Mouse (Mus musculus): ENCODE measurements around the gene Spag9. TPM values are rescaled to one million over a fixed set of nuclear protein-coding genes. Genes with fewer than 3 reads are reported as not detected.

Spag9 gene
- polyA plus RNA-seq, 1 experiment from 2014 or later: 36.2 TPM

GRCm38 (mm10) chr11:94160443-94161266 is 164.8 kb downstream of the Spag9 start:
- peak; percentile 86 for ATAC-seq (replicated peaks; ENCODE audit: extremely low read depth, insufficient read depth, low FRiP score)
- peak overlapping the region; percentile 23 for H3K4me3 ChIP-seq (ENCODE audit: low read length)
- H3K4me2 ChIP-seq (ENCODE audit: low read depth, low read length): peak overlapping the region; percentile 55
- H3K36me3 ChIP-seq (ENCODE audit: control insufficient read depth, insufficient read depth): no peaks in the 10 kb centered on the region
- peak overlapping the region; percentile 81 for H3K27ac ChIP-seq (ENCODE audit: low read length)
- peaks cover 30% of the 10 kb centered on the region for H3K4me1 ChIP-seq (ENCODE audit: control insufficient read depth, insufficient read depth, low read length)
- WGBS: 13% methylated on average over 23 of the region's 23 CpGs
- no peaks in the 10 kb centered on the region for H3K9me3 ChIP-seq (replicated peaks; ENCODE audit: control insufficient read depth, low read length)
- peak overlapping the region; percentile 45 for H3K9ac ChIP-seq (ENCODE audit: low read length)
- H3K27me3 ChIP-seq (ENCODE audit: control insufficient read depth, insufficient read depth, low read length): no peaks in the 10 kb centered on the region

- Histone ChIP-seq H3K9me3 (replicated peaks; ENCODE audit: control insufficient read depth, low read length) (no peaks in the 10 kb centered on the region), H3K4me1 (ENCODE audit: control insufficient read depth, insufficient read depth, low read length) (peaks cover 30% of the 10 kb centered on the region), H3K27ac (ENCODE audit: low read length) (peak overlapping the region; percentile 81), H3K4me2 (ENCODE audit: low read depth, low read length) (peak overlapping the region; percentile 55), H3K9ac (ENCODE audit: low read length) (peak overlapping the region; percentile 45), H3K36me3 (ENCODE audit: control insufficient read depth, insufficient read depth) (no peaks in the 10 kb centered on the region), H3K4me3 (ENCODE audit: low read length) (no peak overlapping the region), H3K27me3 (ENCODE audit: control insufficient read depth, insufficient read depth, low read length) (no peaks in the 10 kb centered on the region)
- 0 out of 2 replicates have a peak, but pooled peaks have one; percentile 26 for ATAC-seq (replicated peaks; ENCODE audit: extremely low read depth, insufficient read depth, low FRiP score)
- WGBS: 31% methylated on average over 9 of the region's 9 CpGs
These were observed 165.4 kb downstream of the Spag9 start for GRCm38 (mm10) chr11:94161267-94161646.

- WGBS: 82% methylated on average over 11 of the region's 11 CpGs
- no peak for ATAC-seq (replicated peaks; ENCODE audit: extremely low read depth, insufficient read depth, low FRiP score)
- Histone ChIP-seq H3K27ac (ENCODE audit: low read length) (0 out of 2 replicates have a peak overlapping the region, but pooled peaks have one; percentile 81), H3K9ac (ENCODE audit: low read length) (no peak overlapping the region), H3K4me3 (ENCODE audit: low read length) (no peak overlapping the region), H3K4me1 (ENCODE audit: control insufficient read depth, insufficient read depth, low read length) (peaks cover 30% of the 10 kb centered on the region), H3K9me3 (replicated peaks; ENCODE audit: control insufficient read depth, low read length) (no peaks in the 10 kb centered on the region), H3K27me3 (ENCODE audit: control insufficient read depth, insufficient read depth, low read length) (no peaks in the 10 kb centered on the region), H3K36me3 (ENCODE audit: control insufficient read depth, insufficient read depth) (no peaks in the 10 kb centered on the region), H3K4me2 (ENCODE audit: low read depth, low read length) (no peak overlapping the region)
These were observed 166.1 kb downstream of the Spag9 start for GRCm38 (mm10) chr11:94161867-94162581.

- Histone ChIP-seq H3K4me1 (ENCODE audit: control insufficient read depth, insufficient read depth, low read length) (peaks cover 30% of the 10 kb centered on the region), H3K27me3 (ENCODE audit: control insufficient read depth, insufficient read depth, low read length) (no peaks in the 10 kb centered on the region), H3K9ac (ENCODE audit: low read length) (no peak overlapping the region), H3K36me3 (ENCODE audit: control insufficient read depth, insufficient read depth) (no peaks in the 10 kb centered on the region), H3K4me3 (ENCODE audit: low read length) (no peak overlapping the region), H3K9me3 (replicated peaks; ENCODE audit: control insufficient read depth, low read length) (no peaks in the 10 kb centered on the region), H3K27ac (ENCODE audit: low read length) (no peak overlapping the region), H3K4me2 (ENCODE audit: low read depth, low read length) (no peak overlapping the region)
- WGBS: 81% methylated on average over 9 of the region's 9 CpGs
- ATAC-seq (replicated peaks; ENCODE audit: extremely low read depth, insufficient read depth, low FRiP score): no peak
These were observed 167.3 kb downstream of the Spag9 start for GRCm38 (mm10) chr11:94163005-94163767.

GRCm38 (mm10) chr11:94165745-94166144 is 169.9 kb downstream of the Spag9 start:
- H3K9me3 ChIP-seq (replicated peaks; ENCODE audit: control insufficient read depth, low read length): no peaks in the 10 kb centered on the region
- ATAC-seq (replicated peaks; ENCODE audit: extremely low read depth, insufficient read depth, low FRiP score): no peak

GRCm38 (mm10) chr11:94168238-94168637 is 172.3 kb downstream of the Spag9 start:
- WGBS: 58% methylated on average over 5 of the region's 5 CpGs
- no peak overlapping the region for H3K9ac ChIP-seq (ENCODE audit: low read length)
- H3K36me3 ChIP-seq (ENCODE audit: control insufficient read depth, insufficient read depth): no peaks in the 10 kb centered on the region
- no peaks in the 10 kb centered on the region for H3K9me3 ChIP-seq (replicated peaks; ENCODE audit: control insufficient read depth, low read length)
- no peak overlapping the region for H3K27ac ChIP-seq (ENCODE audit: low read length)
- no peak for ATAC-seq (replicated peaks; ENCODE audit: extremely low read depth, insufficient read depth, low FRiP score)
- no peaks in the 10 kb centered on the region for H3K4me1 ChIP-seq (ENCODE audit: control insufficient read depth, insufficient read depth, low read length)
- H3K4me3 ChIP-seq (ENCODE audit: low read length): no peak overlapping the region
- no peak overlapping the region for H3K4me2 ChIP-seq (ENCODE audit: low read depth, low read length)
- H3K27me3 ChIP-seq (ENCODE audit: control insufficient read depth, insufficient read depth, low read length): no peaks in the 10 kb centered on the region

More at GRCm38 (mm10) chr11:94165745-94166144, 169.9 kb downstream of the Spag9 start:
- Histone ChIP-seq H3K27ac (ENCODE audit: low read length) (no peak overlapping the region), H3K36me3 (ENCODE audit: control insufficient read depth, insufficient read depth) (no peaks in the 10 kb centered on the region), H3K4me3 (ENCODE audit: low read length) (no peak overlapping the region), H3K4me1 (ENCODE audit: control insufficient read depth, insufficient read depth, low read length) (peaks cover 11% of the 10 kb centered on the region), H3K4me2 (ENCODE audit: low read depth, low read length) (no peak overlapping the region), H3K9ac (ENCODE audit: low read length) (no peak overlapping the region), H3K27me3 (ENCODE audit: control insufficient read depth, insufficient read depth, low read length) (no peaks in the 10 kb centered on the region)
- WGBS: 87% methylated on average over 4 of the region's 4 CpGs

GRCm38 (mm10) chr11:94169596-94169995 is 173.7 kb downstream of the Spag9 start:
- no peaks in the 10 kb centered on the region for H3K9me3 ChIP-seq (replicated peaks; ENCODE audit: control insufficient read depth, low read length)
- H3K4me3 ChIP-seq (ENCODE audit: low read length): no peak overlapping the region
- no peak for ATAC-seq (replicated peaks; ENCODE audit: extremely low read depth, insufficient read depth, low FRiP score)
- H3K36me3 ChIP-seq (ENCODE audit: control insufficient read depth, insufficient read depth): no peaks in the 10 kb centered on the region
- H3K9ac ChIP-seq (ENCODE audit: low read length): no peak overlapping the region
- WGBS: 58% methylated on average over 5 of the region's 5 CpGs
- H3K27ac ChIP-seq (ENCODE audit: low read length): no peak overlapping the region
- no peaks in the 10 kb centered on the region for H3K27me3 ChIP-seq (ENCODE audit: control insufficient read depth, insufficient read depth, low read length)
- peaks cover 3% of the 10 kb centered on the region; the same call in 1 of the 2 replicates for H3K4me1 ChIP-seq (ENCODE audit: control insufficient read depth, insufficient read depth, low read length)
- no peak overlapping the region for H3K4me2 ChIP-seq (ENCODE audit: low read depth, low read length)

- no peak overlapping the region for H3K27ac ChIP-seq (ENCODE audit: low read length)
- H3K9ac ChIP-seq (ENCODE audit: low read length): no peak overlapping the region
- no peak for ATAC-seq (replicated peaks; ENCODE audit: extremely low read depth, insufficient read depth, low FRiP score)
- H3K27me3 ChIP-seq (ENCODE audit: control insufficient read depth, insufficient read depth, low read length): no peaks in the 10 kb centered on the region
- no peak overlapping the region for H3K4me2 ChIP-seq (ENCODE audit: low read depth, low read length)
- no peaks in the 10 kb centered on the region for H3K36me3 ChIP-seq (ENCODE audit: control insufficient read depth, insufficient read depth)
- WGBS: 87% methylated on average over 5 of the region's 5 CpGs
- H3K4me3 ChIP-seq (ENCODE audit: low read length): no peak overlapping the region
- H3K4me1 ChIP-seq (ENCODE audit: control insufficient read depth, insufficient read depth, low read length): peaks cover 12% of the 10 kb centered on the region
- H3K9me3 ChIP-seq (replicated peaks; ENCODE audit: control insufficient read depth, low read length): no peaks in the 10 kb centered on the region
These were observed 175.8 kb downstream of the Spag9 start for GRCm38 (mm10) chr11:94171691-94172090.

All from heart, embryonic 16.5 days (tissue).